Mouse (Mus musculus) embryonic facial prominence, embryonic 14.5 days (tissue): ENCODE measurements around the gene Tnrc18. TPM values are rescaled to one million over a fixed set of nuclear protein-coding genes. Genes with fewer than 3 reads are reported as not detected.

Experiments
- ATAC-seq: fragments of 200-750 bp; cut with Nextera tagmentation; 2 replicates; pipeline ENCODE4 v1.8.0; 2017; ENCODE audit warnings: low read depth, moderate number of reproducible peaks, moderate TSS enrichment
- DNase-seq: peaks from one replicate; pipeline ENCODE4 v3.0.0-alpha.2; 2015; ENCODE audit warnings: low spot score
- H3K27ac ChIP-seq: fragments of 300-500 bp; sonication (generic); replicated peaks from 2 replicates; pipeline ENCODE4 v1.5.1; 2014; ENCODE audit warnings: low read depth, mild to moderate bottlenecking, low read length, moderate library complexity
- H3K27me3 ChIP-seq: fragments of 300-500 bp; sonication (generic); replicated peaks from 2 replicates; pipeline ENCODE4 v1.6.1; 2014; ENCODE audit warnings: low read length; ENCODE audit not compliant: control insufficient read depth, insufficient read depth
- H3K36me3 ChIP-seq: fragments of 300-500 bp; sonication (generic); 2 replicates; pipeline ENCODE4 v1.6.1; 2014; ENCODE audit warnings: low read length, mixed read lengths; ENCODE audit not compliant: control insufficient read depth, insufficient read depth
- H3K4me1 ChIP-seq: fragments of 300-500 bp; sonication (generic); 2 replicates; pipeline ENCODE4 v1.6.1; 2014; ENCODE audit warnings: antibody characterized with exemption, low read length; ENCODE audit not compliant: control insufficient read depth, insufficient read depth
- H3K4me2 ChIP-seq: fragments of 300-500 bp; sonication (generic); 2 replicates; pipeline ENCODE4 v1.6.1; 2014; ENCODE audit warnings: low read depth, mild to moderate bottlenecking, low read length, moderate library complexity, mixed read lengths
- H3K4me3 ChIP-seq: fragments of 300-500 bp; sonication (generic); 2 replicates; pipeline ENCODE4 v1.5.1; 2014; ENCODE audit warnings: low read depth, mild to moderate bottlenecking, low read length
- H3K9ac ChIP-seq: fragments of 300-500 bp; sonication (generic); 2 replicates; pipeline ENCODE4 v1.6.1; 2014; ENCODE audit warnings: low read depth, mild to moderate bottlenecking, low read length, moderate library complexity, mixed read lengths
- H3K9me3 ChIP-seq: fragments of 300-500 bp; sonication (generic); 2 replicates; pipeline ENCODE4 v1.6.1; 2016; ENCODE audit warnings: low read length; ENCODE audit not compliant: control insufficient read depth
- WGBS: fragments of 180-500 bp; shearing (Covaris S2); extraction: QIAGEN DNeasy Blood & Tissue Kit; methylation state at CpG from one replicate; pipeline ENCODE4 v1.1.7; 2014; 5-methylcytosine and 5-hydroxymethylcytosine counted together
- polyA plus RNA-seq: library from polyadenylated mRNA; unstranded; fragments of >200 nt; fragmentation: Nextera tagmentation; extraction: Ambion mirVana; gene quantifications from 2 replicates; pipeline ENCODE4 v1.2.1, GENCODE M21; 2014

Gene Tnrc18
- polyA plus RNA-seq, 1 experiment from 2014 or later, result 32.9 TPM

GRCm38 (mm10) chr5:142780579-142780978 lies 36.9 kb downstream of the Tnrc18 start:
- WGBS, result 76% methylated on average over 5 of the region's 5 CpGs

GRCm38 (mm10) chr5:142778871-142779270 lies 38.6 kb downstream of the Tnrc18 start:
- Histone ChIP-seq H3K9me3 (no peaks in the 10 kb centered on the region), H3K4me3 (no peak overlapping the region), H3K4me2 (no peak overlapping the region), H3K36me3 (peaks cover 79% of the 10 kb centered on the region), H3K27ac (no peak overlapping the region), H3K9ac (no peak overlapping the region), H3K27me3 (no peaks in the 10 kb centered on the region), H3K4me1 (peaks cover 7% of the 10 kb centered on the region; the same call in 1 of the 2 replicates)
- DNase-seq (no peak), ATAC-seq (no peak)
- WGBS, result 57% methylated on average over 6 of the region's 6 CpGs

More at GRCm38 (mm10) chr5:142780579-142780978, 36.9 kb downstream of the Tnrc18 start:
- ATAC-seq (peak; percentile 39; the same call in 1 of the 2 replicates), DNase-seq (peak; percentile 56)
- no peak overlapping the region for H3K9ac ChIP-seq
- H3K4me2 ChIP-seq, result no peak overlapping the region
- H3K4me3 ChIP-seq, result no peak overlapping the region
- no peak overlapping the region for H3K27ac ChIP-seq
- H3K36me3 ChIP-seq, result peaks cover 79% of the 10 kb centered on the region
- H3K27me3 ChIP-seq, result no peaks in the 10 kb centered on the region
- peaks cover 7% of the 10 kb centered on the region; the same call in 1 of the 2 replicates for H3K4me1 ChIP-seq
- no peaks in the 10 kb centered on the region for H3K9me3 ChIP-seq

- Histone ChIP-seq H3K4me3 (no peak overlapping the region), H3K9me3 (no peaks in the 10 kb centered on the region), H3K4me2 (no peak overlapping the region), H3K9ac (no peak overlapping the region), H3K4me1 (peaks cover 7% of the 10 kb centered on the region; the same call in 1 of the 2 replicates), H3K27ac (no peak overlapping the region), H3K36me3 (peaks cover 79% of the 10 kb centered on the region), H3K27me3 (no peaks in the 10 kb centered on the region)
- no peak for DNase-seq
- no peak for ATAC-seq
- WGBS, result 73% methylated on average over 8 of the region's 8 CpGs
Measured at GRCm38 (mm10) chr5:142778135-142778534, 39.3 kb downstream of the Tnrc18 start.

- H3K36me3 ChIP-seq, result peaks cover 83% of the 10 kb centered on the region
- ATAC-seq, result no peak
- H3K4me3 ChIP-seq, result no peak overlapping the region
- H3K9ac ChIP-seq, result no peak overlapping the region
- H3K27me3 ChIP-seq, result no peaks in the 10 kb centered on the region
- H3K4me2 ChIP-seq, result no peak overlapping the region
- no peak overlapping the region for H3K27ac ChIP-seq
- no peak for DNase-seq
- WGBS, result 88% methylated on average over 10 of the region's 13 CpGs
- no peaks in the 10 kb centered on the region for H3K9me3 ChIP-seq
- H3K4me1 ChIP-seq, result peaks cover 3% of the 10 kb centered on the region; the same call in 1 of the 2 replicates
Measured at GRCm38 (mm10) chr5:142776080-142776479, 41.4 kb downstream of the Tnrc18 start.

- Histone ChIP-seq H3K4me2 (no peak overlapping the region), H3K4me1 (peaks cover 4% of the 10 kb centered on the region; the same call in 1 of the 2 replicates), H3K27ac (no peak overlapping the region), H3K4me3 (no peak overlapping the region), H3K9ac (no peak overlapping the region), H3K27me3 (no peaks in the 10 kb centered on the region), H3K9me3 (no peaks in the 10 kb centered on the region), H3K36me3 (peaks cover 85% of the 10 kb centered on the region)
- DNase-seq, result no peak
- ATAC-seq, result no peak
- 88% methylated on average over 5 of the region's 5 CpGs for whole genome bisulfite sequencing
Measured at GRCm38 (mm10) chr5:142774771-142775170, 42.7 kb downstream of the Tnrc18 start.

GRCm38 (mm10) chr5:142771964-142772363 lies 45.5 kb downstream of the Tnrc18 start:
- no peak overlapping the region for H3K9ac ChIP-seq
- no peaks in the 10 kb centered on the region for H3K9me3 ChIP-seq
- H3K36me3 ChIP-seq, result peaks cover 91% of the 10 kb centered on the region
- H3K4me1 ChIP-seq, result peaks cover 4% of the 10 kb centered on the region; the same call in 1 of the 2 replicates
- ATAC-seq, result no peak
- 90% methylated on average over 14 of the region's 15 CpGs for WGBS
- H3K27me3 ChIP-seq, result no peaks in the 10 kb centered on the region
- H3K4me3 ChIP-seq, result no peak overlapping the region
- H3K4me2 ChIP-seq, result no peak overlapping the region
- no peak overlapping the region for H3K27ac ChIP-seq
- no peak for DNase-seq

- Histone ChIP-seq H3K4me2 (no peak overlapping the region), H3K36me3 (peaks cover 90% of the 10 kb centered on the region), H3K4me1 (peaks cover 4% of the 10 kb centered on the region; the same call in 1 of the 2 replicates), H3K4me3 (no peak overlapping the region), H3K9ac (no peak overlapping the region), H3K27ac (no peak overlapping the region), H3K9me3 (no peaks in the 10 kb centered on the region), H3K27me3 (no peaks in the 10 kb centered on the region)
- no peak for ATAC-seq
- no peak for DNase-seq
- 79% methylated on average over 4 of the region's 4 CpGs for WGBS
Measured at GRCm38 (mm10) chr5:142771034-142771433, 46.4 kb downstream of the Tnrc18 start.

GRCm38 (mm10) chr5:142769641-142770040 lies 47.8 kb downstream of the Tnrc18 start:
- H3K36me3 ChIP-seq, result peaks cover 90% of the 10 kb centered on the region
- no peaks in the 10 kb centered on the region for H3K27me3 ChIP-seq
- DNase-seq (no peak), ATAC-seq (no peak)
- H3K4me2 ChIP-seq, result no peak overlapping the region
- H3K4me1 ChIP-seq, result peaks cover 4% of the 10 kb centered on the region; the same call in 1 of the 2 replicates
- WGBS, result 51% methylated on average over 5 of the region's 5 CpGs
- H3K27ac ChIP-seq, result no peak overlapping the region
- no peaks in the 10 kb centered on the region for H3K9me3 ChIP-seq
- no peak overlapping the region for H3K4me3 ChIP-seq
- no peak overlapping the region for H3K9ac ChIP-seq
